Mouse (Mus musculus): ENCODE measurements around the gene Tpte. TPM values are rescaled to one million over a fixed set of nuclear protein-coding genes. Genes with fewer than 3 reads are reported as not detected.
"Not testable (repeated sequence)": the region's sequence is repeated elsewhere in the genome, so short reads cannot be mapped to it uniquely, and the experiment has no call there.

Tpte gene
- total RNA-seq (2014; fragmentation: Nextera tagmentation), result not detected in 2 replicates
- not detected in 2 replicates for total RNA-seq (2017)

DNA sequence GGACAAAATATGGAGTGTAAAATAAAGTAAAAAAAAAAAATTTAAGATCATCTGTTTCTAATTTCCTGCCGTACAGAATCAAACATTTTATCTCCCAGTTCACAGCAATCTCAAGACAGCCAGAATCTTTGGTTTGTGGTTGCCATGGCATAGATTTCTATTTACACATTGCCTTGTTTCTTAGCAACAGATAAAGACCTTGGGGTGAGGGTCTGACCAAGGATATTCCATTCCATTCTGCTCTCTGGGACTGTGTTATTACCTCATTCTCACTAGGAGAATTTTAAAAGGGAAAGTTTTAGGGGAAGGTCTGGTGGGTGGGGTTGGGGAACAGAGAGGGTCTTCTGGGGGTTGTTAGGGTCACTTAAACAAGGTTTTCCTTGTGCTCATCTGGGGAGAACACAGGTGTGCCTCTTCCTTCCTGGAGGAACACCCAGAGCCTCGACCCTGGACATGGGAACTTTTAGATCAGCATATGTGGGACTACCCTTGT lies at the start of gene Tpte:
Gene Tpte (plus strand): TSS at position 443 of the 493 bp plus-strand sequence.
- ATAC-seq (replicated peaks; ENCODE audit: poor library complexity, severe bottlenecking), result no peak

DNA sequence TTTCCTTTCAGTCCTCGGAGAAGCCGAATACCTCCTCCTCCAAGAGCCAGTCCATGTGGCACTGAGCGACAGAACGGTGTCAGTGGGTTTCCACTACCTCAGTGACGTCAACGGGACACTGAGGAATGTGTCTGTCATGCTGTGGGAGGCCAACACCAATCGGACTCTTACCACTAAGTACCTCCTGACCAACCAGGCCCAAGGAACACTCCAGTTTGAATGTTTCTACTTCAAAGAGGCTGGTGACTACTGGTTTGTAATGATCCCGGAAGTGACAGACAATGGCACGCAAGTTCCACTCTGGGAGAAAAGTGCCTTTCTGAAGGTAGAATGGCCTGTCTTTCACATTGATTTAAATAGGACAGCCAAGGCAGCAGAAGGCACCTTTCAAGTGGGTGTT lies 40.3 kb upstream of the Tpte start:
- ATAC-seq (replicated peaks; ENCODE audit: poor library complexity, severe bottlenecking), result no peak

DNA sequence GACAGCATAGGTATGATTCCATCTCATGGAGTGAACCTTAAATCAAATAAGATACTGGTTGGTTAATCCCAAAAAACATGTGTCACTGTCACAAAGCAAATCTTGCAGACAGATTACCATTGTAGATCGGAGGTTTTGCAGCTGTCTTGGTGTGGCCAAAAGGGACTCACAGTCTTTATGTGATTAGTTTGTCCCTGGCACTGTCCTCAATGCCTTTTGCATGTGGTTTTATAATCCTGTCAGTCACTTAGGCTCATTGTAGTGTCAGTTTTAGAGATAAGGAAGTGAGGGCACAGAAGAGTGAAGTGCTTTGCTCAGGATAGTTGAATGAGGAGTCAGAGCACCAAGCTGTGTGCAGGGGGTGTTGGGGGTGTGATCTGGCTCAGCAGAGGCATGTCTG lies 37.6 kb upstream of the Tpte start:
- ATAC-seq (replicated peaks; ENCODE audit: poor library complexity, severe bottlenecking), result no peak

DNA sequence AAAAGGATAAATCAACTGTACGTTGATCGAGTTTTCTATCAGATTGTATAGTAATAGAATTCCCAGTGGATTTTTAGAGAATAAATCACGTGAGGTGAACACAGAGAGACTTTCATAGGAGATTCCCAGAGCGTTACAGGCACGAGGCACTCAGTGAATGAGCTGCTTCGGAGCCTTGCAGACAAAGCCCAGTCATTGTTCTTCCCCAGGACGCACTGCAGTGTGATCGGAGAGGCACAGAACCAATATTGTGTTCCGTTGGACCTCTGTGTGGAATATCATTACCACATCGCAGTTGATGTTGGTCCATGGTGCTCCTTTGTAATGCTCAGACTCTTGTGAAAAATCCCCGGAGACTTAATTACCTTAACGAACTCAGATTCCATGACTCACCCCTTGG lies 35.3 kb upstream of the Tpte start:
- no peak for ATAC-seq (replicated peaks; ENCODE audit: poor library complexity, severe bottlenecking)

DNA sequence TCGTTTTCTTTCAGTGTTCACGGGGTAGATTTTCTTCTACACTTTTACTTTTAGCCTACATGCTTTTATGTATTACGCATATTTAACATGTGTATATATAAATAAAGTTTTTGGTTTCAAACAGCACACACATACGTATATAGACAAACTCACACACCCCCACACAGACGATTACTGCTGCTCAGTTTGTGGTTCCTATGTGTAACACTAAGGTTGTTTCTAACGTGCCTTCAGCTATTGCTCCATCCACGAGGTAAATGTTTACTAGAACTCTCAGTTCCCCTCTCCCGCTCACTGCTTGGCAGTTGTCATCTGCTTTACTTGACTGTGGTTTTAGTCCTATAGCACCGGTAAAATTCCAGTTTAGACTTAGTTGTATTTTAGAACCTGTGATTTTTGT lies 34.2 kb upstream of the Tpte start:
- ATAC-seq (replicated peaks; ENCODE audit: poor library complexity, severe bottlenecking), result peak; percentile 94

DNA sequence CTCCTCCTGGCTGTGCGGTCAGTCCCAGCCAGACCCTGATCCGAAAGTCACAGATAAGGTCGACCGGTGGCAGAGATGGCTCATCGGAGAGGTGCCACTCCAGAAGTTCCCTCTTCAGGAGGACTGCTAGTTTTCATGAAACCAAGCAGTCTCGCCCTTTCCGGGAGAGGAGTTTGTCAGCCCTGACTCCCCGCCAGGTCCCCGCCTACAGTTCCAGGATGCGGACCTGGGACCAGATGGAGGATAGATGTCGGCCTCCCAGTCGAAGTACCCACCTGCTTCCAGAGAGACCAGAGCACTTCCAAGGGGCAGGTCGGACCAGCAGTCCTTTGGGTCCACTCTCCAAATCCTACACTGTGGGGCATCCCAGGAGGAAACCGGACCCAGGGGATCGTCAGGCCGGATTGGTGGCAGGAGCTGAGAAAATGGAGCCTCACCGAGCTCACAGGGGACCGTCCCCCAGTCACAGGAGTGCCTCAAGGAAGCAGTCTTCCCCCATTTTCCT lies 24.2 kb upstream of the Tpte start:
- no peak for ATAC-seq (replicated peaks; ENCODE audit: poor library complexity, severe bottlenecking)

DNA sequence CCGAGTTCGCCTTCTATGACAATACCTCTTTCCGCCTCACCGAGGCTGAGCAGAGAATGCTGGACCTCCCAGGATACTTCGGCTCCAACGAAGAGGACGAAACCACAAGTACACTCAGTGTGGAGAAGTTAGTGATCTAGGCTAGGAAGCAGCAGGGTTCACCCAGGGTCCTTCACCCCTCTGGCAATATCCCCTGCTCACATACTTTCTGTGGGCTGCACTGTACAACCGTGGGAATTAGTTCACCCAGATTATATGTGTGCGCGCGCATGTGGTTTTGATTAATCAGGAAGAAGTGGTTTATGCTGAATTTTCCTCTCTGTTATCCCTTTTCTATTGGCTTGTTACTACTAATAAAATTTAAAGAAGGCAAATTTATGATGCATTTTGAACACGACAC lies 23.7 kb upstream of the Tpte start:
- no peak for ATAC-seq (replicated peaks; ENCODE audit: poor library complexity, severe bottlenecking)

DNA sequence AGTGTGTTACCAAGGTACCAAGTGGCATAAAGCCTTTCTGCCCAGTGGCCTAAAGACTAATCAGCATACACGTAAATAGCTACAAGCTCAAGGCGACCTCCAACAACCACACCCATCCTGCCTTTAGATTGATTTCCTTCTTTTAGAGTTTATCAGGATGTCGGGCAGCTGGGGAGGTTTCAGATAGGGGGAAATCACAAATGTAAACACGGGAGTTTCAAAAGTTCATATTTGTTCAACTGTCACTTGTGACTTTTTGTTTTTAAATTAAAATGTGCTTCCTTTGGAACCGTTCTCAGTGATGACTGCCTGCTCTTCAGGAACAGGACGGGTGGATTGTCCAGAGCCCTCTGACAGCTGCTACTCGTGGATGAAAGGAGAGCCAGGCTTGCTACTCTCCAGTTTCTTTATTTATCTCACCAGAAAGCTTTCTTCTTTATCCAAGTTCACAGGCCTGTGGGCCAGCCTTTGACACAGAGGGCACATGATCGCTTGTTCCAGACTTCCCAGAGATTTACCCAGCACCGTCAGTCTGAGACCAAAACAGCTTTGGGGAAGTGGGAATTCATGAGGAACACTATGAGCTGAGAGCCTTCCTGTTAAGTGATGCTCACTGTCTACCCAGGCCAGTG lies 23.0 kb upstream of the Tpte start:
- peak; percentile 54 for ATAC-seq (replicated peaks; ENCODE audit: poor library complexity, severe bottlenecking)

DNA sequence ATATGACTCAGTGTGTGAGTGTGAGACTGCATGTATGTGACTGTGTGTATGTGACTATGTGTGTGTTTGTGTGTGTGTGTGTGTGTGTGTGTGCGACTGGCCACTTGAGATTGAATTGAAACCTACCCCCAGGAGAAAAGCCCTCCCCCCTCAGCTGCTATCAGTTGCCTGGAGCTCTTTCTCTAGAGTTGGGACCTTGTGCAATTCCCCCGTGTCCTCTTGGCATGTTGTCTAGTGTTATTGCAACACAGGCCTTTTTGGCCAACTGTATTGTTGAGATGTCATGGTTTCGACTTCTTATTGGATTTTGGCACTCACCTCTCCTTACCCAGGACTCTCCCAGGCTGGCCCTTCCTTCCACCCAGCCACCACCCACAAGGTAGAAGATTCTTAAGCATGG lies 21.0 kb upstream of the Tpte start:
- peak; percentile 87 for ATAC-seq (replicated peaks; ENCODE audit: poor library complexity, severe bottlenecking)

DNA sequence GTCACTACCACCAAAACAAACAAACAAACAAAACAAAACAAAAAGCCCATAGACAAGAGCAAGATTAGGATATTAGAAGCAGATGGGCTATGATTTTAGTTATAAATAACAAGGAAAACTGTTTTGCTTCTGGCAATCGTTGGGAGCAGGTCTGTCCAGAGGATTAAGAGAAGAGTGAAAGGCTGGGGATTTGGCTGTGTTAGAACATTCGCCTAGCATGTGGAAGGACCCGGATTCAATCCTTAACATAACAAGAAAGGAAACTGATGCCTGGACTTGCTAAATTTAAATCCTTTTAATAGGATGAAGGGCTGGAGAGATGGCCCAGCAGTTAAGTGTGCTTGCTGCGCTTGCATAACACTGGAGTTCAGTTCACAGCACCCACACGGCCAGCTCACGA lies 18.9 kb upstream of the Tpte start:
- ATAC-seq (replicated peaks; ENCODE audit: poor library complexity, severe bottlenecking), result no peak

DNA sequence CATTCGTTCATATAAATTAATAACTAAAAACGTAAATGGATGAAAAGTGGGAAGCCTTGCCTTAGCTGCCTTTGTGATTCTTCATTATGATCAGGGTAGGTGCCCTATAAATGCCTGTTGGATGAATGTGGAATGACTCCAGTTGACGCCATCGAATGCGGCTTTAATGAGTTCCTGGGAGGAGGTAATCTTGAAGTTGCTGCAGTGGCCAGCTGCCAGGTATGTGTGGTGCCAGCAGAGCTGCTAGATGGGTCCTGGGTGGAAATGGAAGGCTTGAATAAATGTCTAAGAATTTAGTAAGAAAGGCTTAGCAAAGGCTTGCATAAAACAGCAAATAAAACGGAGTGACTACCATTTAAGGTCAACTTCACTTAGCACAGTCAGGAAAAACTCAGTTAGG lies 18.5 kb upstream of the Tpte start:
- no peak for ATAC-seq (replicated peaks; ENCODE audit: poor library complexity, severe bottlenecking)

DNA sequence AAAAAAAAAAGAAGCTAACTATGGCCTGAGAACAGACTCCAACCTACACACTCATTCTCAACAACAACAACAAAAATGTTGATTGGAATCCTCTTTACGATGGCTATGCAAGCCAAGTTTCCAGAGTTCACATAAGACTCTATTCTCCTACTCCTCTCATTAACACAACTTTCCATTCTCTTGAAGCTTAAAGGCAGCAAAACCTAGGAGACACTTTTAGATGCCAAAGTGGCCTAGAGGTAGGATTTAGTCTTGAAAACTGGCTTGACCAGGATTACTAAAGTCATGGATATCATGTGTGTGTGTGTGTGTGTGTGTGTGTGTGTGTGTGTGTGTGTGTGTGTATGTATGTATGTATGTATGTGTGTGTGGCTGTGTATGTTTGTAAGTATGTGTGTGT lies 18.0 kb upstream of the Tpte start:
- no peak for ATAC-seq (replicated peaks; ENCODE audit: poor library complexity, severe bottlenecking)

DNA sequence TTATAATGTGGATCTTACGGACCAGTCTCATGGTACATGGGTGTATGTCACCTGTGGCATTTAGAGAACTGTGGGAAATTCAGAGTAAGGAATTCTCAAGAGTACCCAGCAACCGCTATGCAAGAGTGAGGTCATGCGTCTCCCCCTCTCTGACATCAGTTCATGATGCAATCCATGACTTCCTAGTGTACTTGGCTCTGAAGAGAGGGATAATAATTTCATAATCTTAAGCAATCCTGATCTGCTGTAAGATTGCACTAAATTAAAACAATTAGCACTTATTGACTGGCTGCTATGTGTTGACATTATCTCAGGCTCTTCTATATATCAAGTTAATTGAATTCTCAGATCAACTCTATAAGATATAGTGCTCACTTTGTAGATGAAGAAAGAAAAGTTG lies 16.4 kb upstream of the Tpte start:
- peak; percentile 83 for ATAC-seq (replicated peaks; ENCODE audit: poor library complexity, severe bottlenecking)

DNA sequence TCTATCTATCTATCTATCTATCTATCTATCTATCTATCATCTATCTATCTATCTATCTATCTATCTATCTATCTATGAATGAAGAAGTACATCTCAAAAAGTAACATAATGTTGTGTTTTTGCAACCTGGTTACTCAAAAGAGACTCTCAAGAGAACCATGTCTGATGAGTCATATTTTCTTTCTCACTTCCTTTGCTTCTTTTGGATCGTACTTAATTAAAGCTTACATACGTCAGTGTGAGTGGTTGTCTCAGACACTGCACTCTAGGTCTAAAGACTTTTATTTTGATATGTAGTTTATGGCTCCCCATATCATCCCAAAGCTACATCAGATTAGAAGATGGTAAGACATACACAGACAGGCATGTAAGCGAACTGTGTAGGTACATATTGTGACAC lies 10.1 kb upstream of the Tpte start:
- ATAC-seq (replicated peaks; ENCODE audit: poor library complexity, severe bottlenecking), result no peak

DNA sequence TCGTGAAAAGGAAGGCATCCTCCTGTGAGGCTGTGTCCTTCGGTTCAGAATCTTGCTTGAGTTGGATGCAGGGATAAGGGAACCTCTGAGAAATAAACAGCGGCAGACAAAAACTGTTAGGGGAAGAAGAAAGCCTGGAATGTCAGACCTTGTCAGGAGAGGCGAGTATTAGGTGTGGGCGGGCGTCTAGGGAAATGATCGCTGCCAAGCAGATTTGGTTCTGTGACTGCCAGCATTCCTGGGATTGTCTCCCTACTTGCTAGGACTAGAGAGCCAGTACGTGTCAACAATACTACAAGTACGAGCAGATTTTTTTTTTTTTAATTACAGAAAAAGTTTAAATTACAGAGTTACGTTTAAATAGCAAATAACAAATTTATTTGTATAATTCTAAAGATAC lies 8.6 kb upstream of the Tpte start:
- no peak for ATAC-seq (replicated peaks; ENCODE audit: poor library complexity, severe bottlenecking)

DNA sequence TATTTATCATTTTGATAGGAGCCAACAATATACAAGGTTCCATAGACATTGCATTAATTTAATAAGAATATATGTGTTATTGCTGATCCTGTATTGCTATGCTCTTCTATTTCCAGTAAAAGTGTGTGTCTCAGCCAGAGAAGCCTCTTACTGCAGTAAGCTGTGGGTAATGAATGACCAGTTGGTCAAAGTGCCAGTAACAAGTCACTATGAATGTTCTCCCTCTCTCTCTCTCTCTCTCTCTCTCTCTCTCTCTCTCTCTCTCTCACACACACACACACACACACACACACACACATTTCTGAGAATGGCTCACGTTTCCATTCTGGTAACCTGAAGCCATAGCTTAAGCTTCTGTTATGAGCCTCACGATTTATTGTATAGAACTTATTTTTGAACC lies 19.1 kb downstream of the Tpte start:
- no peak for ATAC-seq (replicated peaks; ENCODE audit: poor library complexity, severe bottlenecking)

DNA sequence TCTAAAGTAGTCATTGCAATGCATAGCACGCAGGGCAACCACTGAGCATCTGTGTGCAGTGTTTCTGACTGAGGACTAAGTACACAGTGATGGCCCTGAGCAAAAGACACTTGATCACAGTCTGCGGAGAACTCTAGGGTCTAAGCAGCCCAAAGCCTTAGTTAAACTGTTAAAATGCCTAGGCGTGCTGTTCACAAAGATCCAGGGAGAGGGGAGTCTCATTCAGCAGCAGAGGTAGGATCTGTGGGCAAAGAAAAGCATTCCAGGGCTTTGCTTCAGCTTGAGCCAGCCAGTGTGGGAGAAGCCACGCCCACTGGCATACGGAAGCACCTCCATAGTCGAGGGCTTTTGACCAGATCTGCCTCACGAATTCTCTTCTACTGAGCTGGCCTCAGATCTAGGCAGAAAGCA lies 19.7 kb downstream of the Tpte start:
- ATAC-seq (replicated peaks; ENCODE audit: poor library complexity, severe bottlenecking), result peak; percentile 37

DNA sequence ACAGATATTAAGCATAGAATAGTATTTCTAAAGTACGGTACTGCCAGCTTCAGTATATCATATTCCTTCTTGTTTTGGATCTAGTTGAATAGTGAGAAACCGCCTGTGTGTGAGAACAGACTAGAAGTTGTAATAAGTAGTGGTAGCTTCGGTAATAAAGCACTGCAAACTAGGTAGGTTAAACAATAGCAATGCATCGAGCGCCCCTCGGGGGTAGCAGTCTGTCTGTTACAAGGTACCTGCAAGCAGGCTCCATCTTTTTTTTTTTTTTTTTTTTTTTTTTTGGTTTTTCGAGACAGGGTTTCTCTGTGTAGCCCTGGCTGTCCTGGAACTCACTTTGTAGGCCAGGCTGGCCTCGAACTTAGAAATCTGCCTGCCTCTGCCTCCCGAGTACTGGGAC lies 20.8 kb downstream of the Tpte start:
- ATAC-seq (replicated peaks; ENCODE audit: poor library complexity, severe bottlenecking), result not testable (repeated sequence)

DNA sequence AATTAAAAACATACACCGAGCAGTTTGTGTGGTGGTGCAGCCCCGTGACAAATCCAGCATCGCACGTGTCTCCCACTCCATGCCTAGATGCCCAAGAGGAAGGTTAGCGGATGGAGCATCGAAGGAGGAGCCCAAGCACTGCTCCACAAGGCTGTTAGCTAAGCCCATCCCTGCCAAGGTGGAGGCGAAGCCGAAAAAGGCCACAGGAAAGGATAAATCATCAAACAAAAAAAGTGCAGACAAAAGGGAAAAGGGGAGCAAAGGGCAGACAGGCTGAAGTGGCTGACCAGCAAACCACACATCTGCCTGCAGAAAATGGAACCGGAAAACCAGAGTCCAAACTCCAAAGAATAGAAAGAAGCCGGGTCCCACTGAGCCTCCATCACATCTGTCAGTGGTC lies 23.8 kb downstream of the Tpte start:
- ATAC-seq (replicated peaks; ENCODE audit: poor library complexity, severe bottlenecking), result no peak

DNA sequence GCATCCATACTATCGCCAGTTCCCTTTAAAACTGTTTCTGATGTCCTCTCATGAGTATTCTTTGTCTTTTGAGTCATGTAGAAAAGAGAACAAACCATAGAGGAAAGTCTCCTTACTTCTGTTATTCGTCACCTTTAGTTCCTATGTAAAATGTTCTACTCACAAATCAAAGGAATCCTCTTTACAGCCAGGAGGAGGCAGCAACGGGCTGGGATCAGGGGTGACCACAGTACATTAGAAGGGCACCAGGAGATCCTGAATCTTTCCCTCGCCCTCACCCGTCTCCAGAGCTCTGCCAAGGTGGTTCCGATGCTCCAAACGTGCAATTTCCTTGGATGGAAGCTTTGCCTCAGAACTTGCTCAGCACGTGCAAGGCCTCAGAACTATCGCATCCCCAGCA lies 28.2 kb downstream of the Tpte start:
- ATAC-seq (replicated peaks; ENCODE audit: poor library complexity, severe bottlenecking), result peak; percentile 35

DNA sequence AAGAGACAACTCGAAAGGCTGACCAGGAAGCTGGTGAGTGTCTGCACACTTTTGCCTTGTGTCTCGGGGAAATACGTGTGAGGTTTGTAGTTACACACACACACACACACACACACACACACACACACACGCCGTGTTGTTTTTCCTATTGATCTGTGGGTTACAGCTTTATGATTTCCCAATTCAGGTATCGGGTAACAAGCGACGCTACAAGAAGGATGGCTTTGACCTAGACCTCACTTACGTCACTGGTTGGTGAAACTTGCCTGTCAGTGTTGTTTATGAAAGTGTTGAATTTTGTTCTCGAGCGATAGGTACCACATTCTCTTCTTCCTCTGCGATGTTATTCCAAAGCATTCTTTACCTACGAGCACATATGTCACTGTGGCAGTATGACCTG lies 52.2 kb downstream of the Tpte start:
- ATAC-seq (replicated peaks; ENCODE audit: poor library complexity, severe bottlenecking), result no peak

DNA sequence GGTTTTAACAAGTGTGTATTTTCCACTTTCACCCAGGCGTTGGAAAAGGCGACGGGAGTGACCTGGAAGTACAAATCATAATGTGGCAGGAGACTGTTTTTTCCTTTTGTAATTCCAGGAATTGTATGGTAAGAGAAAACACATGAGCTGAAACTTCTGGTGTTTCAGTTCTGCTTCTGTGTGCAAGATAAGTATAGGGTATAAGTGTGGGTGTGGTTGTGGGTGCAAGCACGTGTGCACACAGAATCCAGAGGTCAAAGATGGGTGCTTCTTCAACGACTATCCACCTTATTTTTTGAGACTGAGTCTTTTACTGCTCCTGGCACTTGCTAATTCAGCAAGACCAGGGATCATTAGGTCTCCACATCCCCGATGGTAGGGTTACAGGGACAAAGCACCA lies 76.1 kb downstream of the Tpte start:
- ATAC-seq (replicated peaks; ENCODE audit: poor library complexity, severe bottlenecking), result no peak

DNA sequence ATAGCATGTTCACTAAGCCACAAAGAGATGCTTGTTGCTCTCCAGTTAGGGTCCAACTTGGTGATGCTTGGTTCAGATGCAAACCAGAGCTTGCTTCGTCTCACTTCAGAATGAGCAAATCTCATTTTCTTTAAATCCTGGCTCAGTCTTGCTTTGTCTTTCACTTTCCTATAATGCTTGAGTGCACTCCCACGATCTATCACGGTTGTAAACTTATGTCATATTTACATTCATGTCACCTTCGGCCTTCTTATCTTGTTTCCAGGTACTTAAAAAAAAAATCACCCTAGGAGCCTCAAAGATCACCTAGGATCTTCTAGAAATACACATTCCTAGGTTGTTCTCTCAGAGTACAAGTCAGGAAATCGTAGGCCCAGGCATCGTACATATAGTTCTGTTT lies 76.6 kb downstream of the Tpte start:
- no peak for ATAC-seq (replicated peaks; ENCODE audit: poor library complexity, severe bottlenecking)

Measured in granulocyte monocyte progenitor cell, adult 5-6 weeks (primary cell).